Mouse (Mus musculus): ENCODE data around the gene Rplp1. TPM values are rescaled to one million over a fixed set of nuclear protein-coding genes. Genes with fewer than 3 reads are reported as not detected.
A peak's percentile ranks its signal among the peaks of the same experiment; 100 is the strongest.

Gene Rplp1
- total and polyA plus RNA-seq, 2 experiments from 2014 or later, result 995 to 3,281 TPM

DNA sequence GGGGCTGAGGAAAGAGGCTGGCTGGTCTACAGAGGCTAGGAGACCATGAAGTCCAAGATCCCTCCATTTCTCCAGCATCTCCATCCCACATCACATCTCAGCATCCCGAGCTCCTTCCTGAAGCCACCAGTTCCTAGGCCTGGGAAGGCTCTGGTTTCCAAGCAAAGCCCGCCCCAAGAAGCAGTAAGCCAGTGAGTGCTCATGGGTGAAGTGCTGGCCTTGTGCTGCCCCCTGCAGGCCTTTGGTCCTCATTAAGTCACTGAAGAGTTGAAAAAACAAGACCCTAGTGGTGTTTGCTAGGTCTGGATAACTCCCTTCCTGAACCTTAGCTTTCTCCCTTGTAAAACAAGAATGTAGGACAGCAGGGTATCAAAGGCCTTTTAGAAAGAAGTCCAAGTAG is 35.5 kb downstream of the Rplp1 start:
- Histone ChIP-seq H3K36me3 (ENCODE audit: insufficient read depth) (no peaks in the 10 kb centered on the region), H3K4me2 (ENCODE audit: low read depth) (no peak overlapping the region), H3K9me3 (ENCODE audit: low read length) (no peaks in the 10 kb centered on the region), H3K9ac (no peak overlapping the region), H3K27me3 (ENCODE audit: insufficient read depth, low read length) (no peaks in the 10 kb centered on the region), H3K4me1 (ENCODE audit: insufficient read depth) (0 out of 2 replicates have a peak, but pooled peaks cover 11% of the 10 kb centered on the region), H3K27ac (ENCODE audit: low read depth, low read length) (no peak overlapping the region), H3K4me3 (ENCODE audit: low read depth, low read length) (no peak overlapping the region)
- peak; percentile 82 for DNase-seq
- TF ChIP-seq CTCF (IDR thresholded peaks at IDR 0.05; ENCODE audit: low read depth), result peak; percentile 76
- peak; percentile 76; the same call in 1 of the 2 replicates for ATAC-seq
- 37% methylated on average over 2 of the region's 2 CpGs for WGBS

DNA sequence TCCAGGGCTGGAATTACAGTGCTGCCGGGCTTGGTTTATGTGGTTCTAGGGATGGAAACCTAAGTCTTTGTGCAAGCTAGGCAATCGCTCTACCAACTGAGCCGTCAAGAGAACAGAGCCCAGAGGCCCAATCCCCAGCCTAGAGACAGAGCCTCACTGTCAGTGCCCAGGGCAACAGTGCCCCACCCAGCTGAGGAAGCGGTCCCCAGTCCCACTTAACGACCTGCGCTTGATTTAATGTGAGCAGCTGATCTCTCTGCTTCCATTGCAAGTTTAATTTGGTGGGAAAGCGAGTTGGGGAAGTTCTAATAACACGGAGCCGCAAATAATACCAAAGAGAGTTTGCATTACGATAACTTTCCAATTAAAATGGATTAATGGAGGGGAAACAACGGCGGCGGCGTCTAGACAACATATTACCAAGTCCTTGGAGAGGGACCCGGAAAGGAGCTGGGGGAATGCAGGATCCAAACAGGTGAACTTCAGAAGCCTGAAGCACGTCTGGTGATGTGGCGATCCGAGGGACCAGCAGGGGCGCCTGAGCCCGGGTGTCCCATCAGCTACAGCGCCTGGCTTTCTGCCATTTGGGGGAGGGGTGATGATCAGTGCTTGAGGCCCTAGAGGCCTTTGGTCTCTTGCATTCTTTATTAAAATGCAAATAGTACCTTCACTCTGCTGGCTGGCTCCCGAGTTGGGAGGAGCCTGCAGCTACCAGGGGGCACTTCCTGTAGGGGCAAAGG is 36.8 kb downstream of the Rplp1 start:
- Histone ChIP-seq H3K4me2 (ENCODE audit: low read depth) (no peak overlapping the region), H3K36me3 (ENCODE audit: insufficient read depth) (no peaks in the 10 kb centered on the region), H3K27ac (ENCODE audit: low read depth, low read length) (no peak overlapping the region), H3K9ac (no peak overlapping the region), H3K4me1 (ENCODE audit: insufficient read depth) (peaks cover 19% of the 10 kb centered on the region; the same call in 1 of the 2 replicates), H3K4me3 (ENCODE audit: low read depth, low read length) (no peak overlapping the region), H3K9me3 (ENCODE audit: low read length) (no peaks in the 10 kb centered on the region), H3K27me3 (ENCODE audit: insufficient read depth, low read length) (no peaks in the 10 kb centered on the region)
- ATAC-seq (no peak), DNase-seq (no peak)
- 13% methylated on average over 22 of the region's 22 CpGs for WGBS
- TF ChIP-seq CTCF (IDR thresholded peaks at IDR 0.05; ENCODE audit: low read depth), result peak; percentile 39

DNA sequence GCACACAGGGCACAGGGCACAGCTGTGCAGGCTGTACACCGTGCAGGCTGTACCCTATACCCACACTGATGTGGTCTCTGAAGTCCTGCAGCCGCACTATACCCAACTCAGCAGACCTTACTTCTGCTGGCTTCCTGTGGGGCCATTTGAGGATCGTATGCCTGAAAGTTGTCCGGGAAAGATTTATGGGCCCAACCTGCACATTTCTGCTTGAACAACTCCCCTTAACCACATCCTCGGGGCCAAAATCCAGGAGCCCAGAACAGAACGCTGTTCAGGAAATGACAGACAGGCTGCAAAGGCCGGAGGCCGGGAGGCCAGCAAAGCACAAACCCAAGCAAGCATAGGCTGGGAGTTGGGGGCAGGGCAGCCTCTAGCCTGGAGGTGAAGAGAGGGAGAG is 41.0 kb downstream of the Rplp1 start:
- DNase-seq (no peak), ATAC-seq (no peak)
- Histone ChIP-seq H3K27me3 (ENCODE audit: insufficient read depth, low read length) (no peaks in the 10 kb centered on the region), H3K9me3 (ENCODE audit: low read length) (no peaks in the 10 kb centered on the region), H3K4me1 (ENCODE audit: insufficient read depth) (peaks cover 33% of the 10 kb centered on the region), H3K36me3 (ENCODE audit: insufficient read depth) (no peaks in the 10 kb centered on the region), H3K9ac (no peak overlapping the region), H3K27ac (ENCODE audit: low read depth, low read length) (peak overlapping the region; percentile 47; the same call in 1 of the 2 replicates), H3K4me2 (ENCODE audit: low read depth) (no peak overlapping the region), H3K4me3 (ENCODE audit: low read depth, low read length) (no peak overlapping the region)
- 43% methylated on average over 8 of the region's 8 CpGs for WGBS
- TF ChIP-seq CTCF (IDR thresholded peaks at IDR 0.05; ENCODE audit: low read depth), result no peak

DNA sequence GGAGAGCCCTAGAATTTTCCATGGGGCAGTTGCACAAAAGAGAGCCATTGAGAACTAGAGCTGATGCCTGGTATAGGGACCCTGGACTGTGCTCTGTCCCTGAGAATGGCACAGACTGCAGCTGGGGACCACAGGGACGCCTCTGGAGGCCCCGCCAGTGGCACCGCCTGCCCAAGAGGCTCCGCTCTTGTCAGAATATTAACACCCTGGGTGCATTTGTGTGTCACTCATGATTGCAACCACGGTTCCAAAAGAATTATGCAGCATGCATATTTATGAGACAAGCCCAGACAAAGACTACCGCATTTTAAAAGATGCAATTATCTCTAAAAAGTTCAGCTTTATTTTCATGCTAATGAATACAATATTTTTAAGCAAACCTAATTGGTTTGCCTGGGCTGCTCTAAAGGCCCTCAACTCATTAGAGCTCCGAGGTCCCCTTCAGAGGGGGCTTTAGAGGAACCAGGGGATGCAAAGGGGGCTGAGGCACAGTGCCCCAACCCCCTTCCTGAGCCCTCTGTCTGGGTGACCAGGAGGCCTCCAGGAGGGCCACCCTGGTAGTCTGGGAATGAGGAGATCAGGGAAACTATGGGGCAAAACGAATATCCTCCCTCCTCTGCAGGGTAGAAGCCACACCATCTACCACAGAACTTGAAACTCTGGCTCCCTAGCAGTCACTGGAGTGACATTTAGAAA is 41.9 kb downstream of the Rplp1 start:
- no peak overlapping the region for H3K4me3 ChIP-seq (ENCODE audit: low read depth, low read length)
- no peak overlapping the region for H3K9ac ChIP-seq
- TF ChIP-seq CTCF (IDR thresholded peaks at IDR 0.05; ENCODE audit: low read depth), result no peak
- DNase-seq (peak; percentile 71), ATAC-seq (peak; percentile 91)
- no peaks in the 10 kb centered on the region for H3K27me3 ChIP-seq (ENCODE audit: insufficient read depth, low read length)
- peak overlapping the region; percentile 67 for H3K27ac ChIP-seq (ENCODE audit: low read depth, low read length)
- H3K4me1 ChIP-seq (ENCODE audit: insufficient read depth), result peaks cover 34% of the 10 kb centered on the region
- H3K36me3 ChIP-seq (ENCODE audit: insufficient read depth), result no peaks in the 10 kb centered on the region
- no peak overlapping the region for H3K4me2 ChIP-seq (ENCODE audit: low read depth)
- no peaks in the 10 kb centered on the region for H3K9me3 ChIP-seq (ENCODE audit: low read length)
- 7% methylated on average over 8 of the region's 8 CpGs for WGBS

DNA sequence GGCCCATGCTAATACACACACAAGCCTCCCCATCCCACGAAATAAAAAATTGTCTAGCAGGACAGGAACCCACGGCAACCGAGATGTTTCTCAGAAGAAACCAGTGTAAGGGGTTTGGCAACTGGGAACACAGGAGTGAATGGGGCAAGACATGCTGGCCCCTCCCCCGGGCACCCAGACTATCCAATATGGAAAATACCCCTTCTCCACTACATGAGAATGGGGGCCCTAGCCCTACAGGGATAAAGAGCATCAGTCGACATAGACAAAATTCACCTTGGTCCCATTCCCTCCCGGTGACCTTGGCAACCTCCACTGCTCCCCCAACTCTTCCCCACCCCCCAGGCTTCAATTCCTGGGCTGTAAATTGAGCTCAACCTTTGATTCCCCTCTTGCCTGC is 42.5 kb downstream of the Rplp1 start:
- no peak for TF ChIP-seq CTCF (IDR thresholded peaks at IDR 0.05; ENCODE audit: low read depth)
- Histone ChIP-seq H3K36me3 (ENCODE audit: insufficient read depth) (no peaks in the 10 kb centered on the region), H3K27ac (ENCODE audit: low read depth, low read length) (peak overlapping the region; percentile 67; the same call in 1 of the 2 replicates), H3K9me3 (ENCODE audit: low read length) (no peaks in the 10 kb centered on the region), H3K4me1 (ENCODE audit: insufficient read depth) (peaks cover 34% of the 10 kb centered on the region), H3K4me2 (ENCODE audit: low read depth) (no peak overlapping the region), H3K27me3 (ENCODE audit: insufficient read depth, low read length) (no peaks in the 10 kb centered on the region), H3K4me3 (ENCODE audit: low read depth, low read length) (no peak overlapping the region), H3K9ac (no peak overlapping the region)
- ATAC-seq, result peak; percentile 3; the same call in 1 of the 2 replicates
- 11% methylated on average over 6 of the region's 6 CpGs for WGBS
- no peak for DNase-seq

DNA sequence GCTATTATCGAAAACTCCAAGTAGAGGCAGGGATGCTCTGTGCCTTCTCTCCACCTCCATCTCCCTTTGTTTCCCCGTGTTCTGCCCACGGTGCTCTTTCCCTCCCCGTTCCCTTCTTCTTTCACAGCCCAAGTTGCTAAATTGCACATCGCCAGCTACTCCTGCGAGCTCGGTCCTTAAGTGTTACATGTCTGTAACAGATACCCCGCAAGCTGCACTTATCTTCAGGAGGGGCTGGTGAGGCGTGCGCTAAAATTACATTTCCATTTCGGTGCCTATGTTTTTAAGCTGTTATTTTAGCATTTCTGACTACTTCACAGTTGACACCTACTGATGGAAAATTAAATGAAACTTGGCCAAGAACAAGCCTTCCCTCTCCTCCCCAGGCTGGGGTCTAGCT is 46.7 kb downstream of the Rplp1 start:
- DNase-seq, result peak; percentile 50

More for the DNA sequence above, 46.7 kb downstream of the Rplp1 start:
- no peak overlapping the region for H3K4me3 ChIP-seq (ENCODE audit: low read depth, low read length)
- TF ChIP-seq CTCF (IDR thresholded peaks at IDR 0.05; ENCODE audit: low read depth), result no peak
- H3K36me3 ChIP-seq (ENCODE audit: insufficient read depth), result no peaks in the 10 kb centered on the region
- H3K4me1 ChIP-seq (ENCODE audit: insufficient read depth), result peaks cover 20% of the 10 kb centered on the region
- H3K9ac ChIP-seq, result no peak overlapping the region
- no peaks in the 10 kb centered on the region for H3K9me3 ChIP-seq (ENCODE audit: low read length)
- H3K27me3 ChIP-seq (ENCODE audit: insufficient read depth, low read length), result no peaks in the 10 kb centered on the region
- WGBS, result 41% methylated on average over 11 of the region's 11 CpGs
- ATAC-seq, result peak; percentile 50
- H3K4me2 ChIP-seq (ENCODE audit: low read depth), result no peak overlapping the region
- 0 out of 2 replicates have a peak overlapping the region, but pooled peaks have one; percentile 2 for H3K27ac ChIP-seq (ENCODE audit: low read depth, low read length)

Other genes starting within 250 kb of the Rplp1 start
- 6.7 and 8.1 TPM in 2 replicates for gene Kif23, start 32.2 kb upstream of the Rplp1 start, total RNA-seq (2014; rRNA removed)
- 8.2 and 8.3 TPM in 2 replicates for gene Kif23, start 32.2 kb upstream of the Rplp1 start, polyA plus RNA-seq (2015; fragmentation: Nextera tagmentation; extraction: Ambion mirVana)
- gene Paqr5, start 112.3 kb upstream of the Rplp1 start, total RNA-seq (2014; rRNA removed), result 0.31 and 0.43 TPM in 2 replicates
- 0.53 and 0.58 TPM in 2 replicates for gene Paqr5, start 112.3 kb upstream of the Rplp1 start, polyA plus RNA-seq (2015; fragmentation: Nextera tagmentation; extraction: Ambion mirVana)
- 33.9 and 36.9 TPM in 2 replicates for gene Glce, start 208.1 kb upstream of the Rplp1 start, total RNA-seq (2014; rRNA removed)
- 12.0 and 15.3 TPM in 2 replicates for gene Glce, start 208.1 kb upstream of the Rplp1 start, polyA plus RNA-seq (2015; fragmentation: Nextera tagmentation; extraction: Ambion mirVana)

All from forebrain, postnatal 0 days (tissue).